Mouse (Mus musculus) ES-Bruce4 (cell line): ENCODE measurements around the gene Lpar1.

Experiments used
- CTCF ChIP-seq: IDR thresholded peaks from one replicate; pipeline ENCODE4 v1.8.1; 2011; ENCODE audit warnings: low read depth, low read length
- EP300 ChIP-seq: IDR thresholded peaks from 2 replicates; pipeline ENCODE4 v1.6.1; 2011; ENCODE audit warnings: low read depth, low read length; ENCODE audit not compliant: insufficient read depth
- POLR2A ChIP-seq: IDR thresholded peaks from one replicate; pipeline ENCODE4 v1.8.1; 2011; ENCODE audit warnings: low read length; ENCODE audit not compliant: insufficient read depth

DNA sequence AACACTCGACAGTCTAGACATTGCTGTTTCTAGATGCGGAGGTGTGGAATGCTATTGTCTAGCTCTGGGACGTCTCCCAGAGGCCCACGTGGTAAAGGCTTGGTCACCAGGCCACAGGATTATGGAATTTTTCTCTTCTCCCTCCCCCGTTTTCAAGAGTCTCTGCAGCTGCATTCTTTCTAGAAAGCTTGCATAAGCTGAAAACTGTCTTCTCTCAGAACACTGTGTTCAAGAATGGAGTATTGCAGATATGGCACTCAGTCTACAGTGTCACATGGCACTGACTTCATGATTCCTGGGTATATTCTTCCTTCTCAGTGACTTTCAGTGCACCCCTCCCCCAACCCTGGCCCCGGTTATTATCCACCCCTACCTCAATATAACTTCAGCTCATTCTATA is 107.9 kb downstream of the Lpar1 start:
- TF ChIP-seq POLR2A (no peak), CTCF (no peak), EP300 (no peak)
